Mouse (Mus musculus) myocyte (in vitro differentiated cells): ENCODE results near the gene AL732309.1. TPM values are rescaled to one million over a fixed set of nuclear protein-coding genes. Genes with fewer than 3 reads are reported as not detected.

Source experiments
- H3K27me3 ChIP-seq: one replicate; pipeline ENCODE4 v1.6.1; 2011; ENCODE audit not compliant: control insufficient read depth, insufficient read depth, insufficient read length
- H3K36me3 ChIP-seq: one replicate; pipeline ENCODE4 v1.6.1; 2011; ENCODE audit not compliant: control insufficient read depth, insufficient read depth
- H3K4me2 ChIP-seq: one replicate; pipeline ENCODE4 v1.6.1; 2011; ENCODE audit warnings: low read depth, control low read depth
- H3K4me3 ChIP-seq: one replicate; pipeline ENCODE4 v1.5.1; 2011; ENCODE audit warnings: mild to moderate bottlenecking, control low read depth, moderate library complexity
- H3K79me2 ChIP-seq: one replicate; pipeline ENCODE4 v1.6.1; 2011; ENCODE audit not compliant: control insufficient read depth, insufficient read depth
- H3ac ChIP-seq: one replicate; pipeline ENCODE4 v1.6.1; 2011; ENCODE audit not compliant: control insufficient read depth, insufficient read length
- CEBPB ChIP-seq: IDR thresholded peaks from 2 replicates; pipeline ENCODE4 v1.6.1; 2011; ENCODE audit warnings: mild to moderate bottlenecking, moderate library complexity; ENCODE audit not compliant: poor library complexity, insufficient read depth, severe bottlenecking
- E2F4 ChIP-seq: IDR thresholded peaks from one replicate; pipeline ENCODE4 v1.6.1; 2011; ENCODE audit warnings: mild to moderate bottlenecking, control low read depth, moderate library complexity; ENCODE audit not compliant: insufficient read depth
- MAX ChIP-seq: IDR thresholded peaks from one replicate; pipeline ENCODE4 v1.6.1; 2011; ENCODE audit warnings: low read depth, mild to moderate bottlenecking, control low read depth
- MYOD1 ChIP-seq, 3 experiments: IDR thresholded peaks; one replicate each; pipeline ENCODE4 v1.6.1; 2011; ENCODE audit warnings: control low read depth in 2 of 3, low read depth in 2 of 3, mild to moderate bottlenecking in 2 of 3, moderate library complexity in 1 of 3; ENCODE audit not compliant: insufficient read length in 2 of 3, control insufficient read depth in 1 of 3
- MYOG ChIP-seq, 3 experiments: IDR thresholded peaks; one replicate each; pipeline ENCODE4 v1.6.1; 2011; ENCODE audit warnings: control low read depth in 2 of 3, low read depth in 2 of 3, mild to moderate bottlenecking in 2 of 3; ENCODE audit not compliant: insufficient read length in 2 of 3, control insufficient read depth in 1 of 3, insufficient read depth in 1 of 3
- POLR2A ChIP-seq: IDR thresholded peaks from one replicate; pipeline ENCODE4 v1.6.1; 2011; ENCODE audit warnings: low read depth, mild to moderate bottlenecking, control low read depth, moderate library complexity; ENCODE audit not compliant: insufficient read length
- POLR2AphosphoS2 ChIP-seq: IDR thresholded peaks from one replicate; pipeline ENCODE4 v1.6.1; 2011; ENCODE audit warnings: low read depth, control low read depth; ENCODE audit not compliant: insufficient read length
- REST ChIP-seq: IDR thresholded peaks from one replicate; pipeline ENCODE4 v1.6.1; 2011; ENCODE audit warnings: mild to moderate bottlenecking, control low read depth, moderate library complexity; ENCODE audit not compliant: insufficient read depth, insufficient read length
- SRF ChIP-seq: IDR thresholded peaks from one replicate; pipeline ENCODE4 v1.6.1; 2011; ENCODE audit warnings: low read depth; ENCODE audit not compliant: control insufficient read depth, insufficient read length
- TCF12 ChIP-seq: IDR thresholded peaks from one replicate; pipeline ENCODE4 v1.6.1; 2011; ENCODE audit warnings: mild to moderate bottlenecking, control low read depth; ENCODE audit not compliant: poor library complexity, insufficient read depth, severe bottlenecking
- TCF3 ChIP-seq: IDR thresholded peaks from one replicate; pipeline ENCODE4 v1.6.1; 2011; ENCODE audit warnings: low read depth, control low read depth; ENCODE audit not compliant: insufficient read length
- USF1 ChIP-seq: IDR thresholded peaks from one replicate; pipeline ENCODE4 v1.6.1; 2011; ENCODE audit warnings: low read depth, mild to moderate bottlenecking, control low read depth, moderate library complexity
- polyA plus RNA-seq: library from polyadenylated mRNA; unstranded; fragments of >200 nt; fragmentation: generic; extraction: Trizol; gene quantifications from one replicate; pipeline ENCODE4 v1.2.1, GENCODE M21; 2012; ENCODE audit warnings: missing spikeins

AL732309.1 gene
- polyA plus RNA-seq, 1 experiment, result 4.5 TPM

DNA sequence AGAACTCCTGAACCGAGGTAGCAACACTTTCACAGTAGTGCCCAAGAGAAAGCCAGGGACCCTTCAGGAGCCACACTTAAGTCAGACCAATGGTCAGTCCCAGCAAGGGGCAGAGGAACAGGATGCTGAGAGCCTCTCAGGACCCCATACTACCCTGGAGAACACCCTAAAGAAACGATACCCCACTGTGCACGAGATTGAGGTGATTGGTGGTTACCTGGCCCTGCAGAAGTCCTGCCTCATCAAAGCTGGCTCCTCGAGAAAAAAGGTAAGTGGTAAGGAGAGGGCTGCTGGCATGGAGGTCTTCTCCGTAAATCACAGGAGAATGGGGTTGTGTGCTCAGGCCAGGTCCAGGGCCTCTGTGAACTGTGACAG lies 17.6 kb upstream of the AL732309.1 start:
- no peaks in the 10 kb centered on the region for H3K79me2 ChIP-seq
- no peaks in the 10 kb centered on the region for H3K36me3 ChIP-seq
- H3ac ChIP-seq, result no peak overlapping the region
- no peak for TF ChIP-seq TCF3
- no peak for TF ChIP-seq E2F4
- TF ChIP-seq SRF, result no peak
- TF ChIP-seq USF1, result no peak
- H3K27me3 ChIP-seq, result no peaks in the 10 kb centered on the region
- H3K4me3 ChIP-seq, result peak overlapping the region; percentile 28
- peak overlapping the region; percentile 77 for H3K4me2 ChIP-seq

DNA sequence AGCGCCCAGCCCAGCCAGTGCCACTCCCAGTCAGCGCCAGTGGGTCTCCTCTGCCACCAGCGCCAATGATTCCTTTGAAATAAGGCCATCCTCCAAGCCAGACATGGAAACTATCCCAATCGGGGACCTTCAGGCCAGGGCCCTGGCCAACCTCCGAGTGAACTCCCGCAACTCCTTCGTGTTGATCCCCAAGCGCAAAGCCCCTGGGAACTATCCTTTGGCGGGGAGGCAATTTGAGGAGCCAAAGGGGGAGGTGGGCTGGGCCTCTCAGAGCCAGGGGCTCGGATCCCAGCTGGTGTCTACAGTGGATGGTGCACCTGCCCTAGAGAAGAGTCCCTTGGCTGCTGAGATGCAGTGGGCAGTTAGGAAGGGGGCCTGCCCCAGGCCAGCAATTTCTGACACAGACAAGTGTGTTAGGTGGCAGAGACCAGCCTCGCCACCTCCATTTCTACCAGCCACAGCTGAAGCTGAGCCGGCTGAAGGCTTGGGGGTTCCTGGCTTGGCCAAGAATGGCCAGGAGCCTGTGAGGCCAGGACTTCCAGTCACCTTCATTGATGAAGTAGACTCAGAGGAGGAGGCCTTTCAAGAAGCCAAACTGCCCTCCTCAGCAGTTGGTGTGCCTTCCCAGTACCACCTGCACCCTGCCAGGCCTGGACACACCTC lies 17.1 kb upstream of the AL732309.1 start:
- Histone ChIP-seq H3K79me2 (no peaks in the 10 kb centered on the region), H3K36me3 (no peaks in the 10 kb centered on the region), H3K27me3 (no peaks in the 10 kb centered on the region), H3ac (peak overlapping the region; percentile 18), H3K4me3 (peak overlapping the region; percentile 28), H3K4me2 (peak overlapping the region; percentile 77)
- TF ChIP-seq SRF, result no peak
- no peak for TF ChIP-seq TCF3
- no peak for TF ChIP-seq REST
- no peak for TF ChIP-seq TCF12
- TF ChIP-seq POLR2A, result no peak
- no peak for TF ChIP-seq MYOG (IDR thresholded peaks at IDR 0.05; ENCODE audit: control insufficient read depth in 1 of 3, insufficient read depth in 1 of 3, insufficient read length in 2 of 3, low read depth in 2 of 3)
- TF ChIP-seq E2F4, result no peak
- TF ChIP-seq USF1, result no peak
- TF ChIP-seq MYOD1 (IDR thresholded peaks at IDR 0.05; ENCODE audit: control insufficient read depth in 1 of 3, insufficient read length in 2 of 3, low read depth in 2 of 3), result no peak
- no peak for TF ChIP-seq CEBPB
- no peak for TF ChIP-seq MAX
- TF ChIP-seq POLR2AphosphoS2, result no peak

DNA sequence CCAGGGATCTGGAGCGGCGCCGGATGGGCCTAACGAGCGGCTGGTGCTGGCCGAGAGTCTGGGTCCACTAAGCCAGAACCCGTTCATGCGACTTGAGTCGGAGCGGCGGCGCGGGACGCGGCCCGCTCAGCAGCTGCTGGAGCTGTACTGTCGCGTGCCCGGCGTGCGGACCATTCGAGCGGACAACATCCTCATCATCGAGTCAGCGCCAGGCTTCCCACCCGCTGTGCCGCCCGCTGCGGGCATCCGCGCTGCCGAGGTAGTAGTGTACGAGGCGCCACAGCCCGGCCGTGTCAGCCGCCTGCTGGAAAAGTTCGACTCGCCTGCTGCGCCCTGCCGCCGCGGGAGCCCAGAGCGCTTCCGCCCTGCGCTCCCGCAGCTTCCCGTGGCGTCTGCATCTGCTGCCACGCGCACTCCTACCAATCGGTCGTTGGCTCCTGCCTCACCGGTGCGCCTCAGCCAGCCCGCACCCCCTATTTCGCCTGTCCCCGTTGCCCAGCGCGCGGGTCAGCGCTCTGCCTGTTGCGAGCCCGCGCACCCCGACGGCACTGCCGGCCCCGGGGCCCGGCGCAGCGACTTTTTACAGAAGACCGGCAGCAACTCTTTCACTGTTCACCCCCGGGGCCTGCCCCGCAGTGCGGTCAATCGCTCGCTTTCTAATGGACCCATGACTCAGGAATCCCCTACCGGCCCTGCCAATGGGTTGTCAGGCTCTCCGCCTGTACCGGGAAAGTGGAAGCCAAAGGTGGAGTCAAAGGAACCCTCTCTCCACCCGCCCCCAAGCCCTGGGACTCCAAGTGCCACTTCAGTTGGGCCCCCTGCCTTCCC lies 16.3 kb upstream of the AL732309.1 start:
- H3K4me2 ChIP-seq, result peak overlapping the region; percentile 77
- H3K79me2 ChIP-seq, result no peaks in the 10 kb centered on the region
- H3K4me3 ChIP-seq, result peak overlapping the region; percentile 28
- peak in 1 of 3 experiments; percentile 24 for TF ChIP-seq MYOD1 (IDR thresholded peaks at IDR 0.05; ENCODE audit: control insufficient read depth in 1 of 3, insufficient read length in 2 of 3, low read depth in 2 of 3)
- TF ChIP-seq SRF, result no peak
- peak overlapping the region; percentile 18 for H3ac ChIP-seq
- H3K27me3 ChIP-seq, result no peaks in the 10 kb centered on the region
- H3K36me3 ChIP-seq, result no peaks in the 10 kb centered on the region

DNA sequence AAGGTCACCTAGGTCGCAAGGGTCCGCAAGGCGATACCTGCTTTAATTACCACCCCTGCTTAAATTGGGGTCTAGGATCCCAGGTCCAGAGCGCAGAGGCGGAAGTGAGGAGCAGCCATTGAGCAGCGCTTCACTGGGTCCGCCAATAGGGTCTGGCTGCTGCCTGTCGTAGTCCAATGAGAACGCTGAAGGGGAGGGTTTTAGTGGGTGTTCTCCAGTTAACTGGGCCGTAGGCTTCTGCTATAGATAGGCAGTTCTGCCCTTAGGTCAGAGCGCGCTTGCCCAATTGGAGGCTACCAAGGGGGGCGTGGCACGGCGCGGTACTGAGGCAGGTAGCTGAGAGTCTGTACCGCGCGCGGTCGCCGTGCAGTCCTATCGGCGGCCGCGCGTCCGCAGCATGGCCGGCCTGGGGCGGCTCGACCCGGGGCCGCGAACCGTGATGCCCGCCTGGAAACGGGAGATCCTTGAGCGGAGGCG lies 15.7 kb upstream of the AL732309.1 start, which contains the start of gene Tprn:
Gene Tprn, plus strand, starts transcription at position 328 of the 477 bp plus-strand sequence.
- no peaks in the 10 kb centered on the region for H3K79me2 ChIP-seq
- peak within 1 kb of the TSS; percentile 90 for H3K4me2 ChIP-seq
- no peaks in the 10 kb centered on the region for H3K27me3 ChIP-seq
- no peaks in the 10 kb centered on the region for H3K36me3 ChIP-seq
- H3ac ChIP-seq, result peak within 1 kb of the TSS; percentile 18
- H3K4me3 ChIP-seq, result peak within 1 kb of the TSS; percentile 28
- peak; percentile 25 for TF ChIP-seq SRF
- no peak for TF ChIP-seq MYOD1 (IDR thresholded peaks at IDR 0.05; ENCODE audit: control insufficient read depth in 1 of 3, insufficient read length in 2 of 3, low read depth in 2 of 3)
- peak; percentile 31 for TF ChIP-seq POLR2AphosphoS2
- no peak for TF ChIP-seq USF1
- no peak for TF ChIP-seq MYOG (IDR thresholded peaks at IDR 0.05; ENCODE audit: control insufficient read depth in 1 of 3, insufficient read depth in 1 of 3, insufficient read length in 2 of 3, low read depth in 2 of 3)
- TF ChIP-seq POLR2A, result peak; percentile 65
- no peak for TF ChIP-seq TCF12

DNA sequence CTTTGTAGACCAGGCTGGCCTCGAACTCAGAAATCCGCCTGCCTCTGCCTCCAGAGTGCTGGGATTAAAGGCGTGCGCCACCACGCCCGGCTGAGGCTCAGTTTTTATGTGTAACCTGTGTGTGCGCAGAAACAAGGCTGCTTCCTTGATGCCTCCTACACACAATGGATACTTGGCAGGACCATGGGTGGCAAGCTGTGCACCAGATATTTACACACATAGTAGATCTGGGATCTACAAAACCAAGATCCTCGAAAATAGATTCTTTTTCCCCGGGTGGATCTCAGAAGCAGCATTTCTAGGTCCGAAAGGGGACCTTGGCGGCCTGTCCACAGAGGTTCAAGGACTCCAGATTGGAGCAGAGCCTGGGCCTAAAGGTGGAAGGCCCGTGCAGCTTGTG lies 15.2 kb upstream of the AL732309.1 start:
- no peak overlapping the region for H3ac ChIP-seq
- H3K4me3 ChIP-seq, result peak overlapping the region; percentile 28
- H3K4me2 ChIP-seq, result peak overlapping the region; percentile 90
- no peaks in the 10 kb centered on the region for H3K36me3 ChIP-seq
- no peaks in the 10 kb centered on the region for H3K27me3 ChIP-seq
- TF ChIP-seq TCF3 (no peak), POLR2A (no peak), SRF (no peak), MYOD1 (IDR thresholded peaks at IDR 0.05; ENCODE audit: control insufficient read depth in 1 of 3, insufficient read length in 2 of 3, low read depth in 2 of 3) (no peak), USF1 (no peak), POLR2AphosphoS2 (no peak), E2F4 (no peak), CEBPB (no peak), REST (no peak), TCF12 (no peak), MAX (no peak), MYOG (IDR thresholded peaks at IDR 0.05; ENCODE audit: control insufficient read depth in 1 of 3, insufficient read depth in 1 of 3, insufficient read length in 2 of 3, low read depth in 2 of 3) (no peak)
- no peaks in the 10 kb centered on the region for H3K79me2 ChIP-seq
